Mouse (Mus musculus): ENCODE data around the gene Tex33.

DNA sequence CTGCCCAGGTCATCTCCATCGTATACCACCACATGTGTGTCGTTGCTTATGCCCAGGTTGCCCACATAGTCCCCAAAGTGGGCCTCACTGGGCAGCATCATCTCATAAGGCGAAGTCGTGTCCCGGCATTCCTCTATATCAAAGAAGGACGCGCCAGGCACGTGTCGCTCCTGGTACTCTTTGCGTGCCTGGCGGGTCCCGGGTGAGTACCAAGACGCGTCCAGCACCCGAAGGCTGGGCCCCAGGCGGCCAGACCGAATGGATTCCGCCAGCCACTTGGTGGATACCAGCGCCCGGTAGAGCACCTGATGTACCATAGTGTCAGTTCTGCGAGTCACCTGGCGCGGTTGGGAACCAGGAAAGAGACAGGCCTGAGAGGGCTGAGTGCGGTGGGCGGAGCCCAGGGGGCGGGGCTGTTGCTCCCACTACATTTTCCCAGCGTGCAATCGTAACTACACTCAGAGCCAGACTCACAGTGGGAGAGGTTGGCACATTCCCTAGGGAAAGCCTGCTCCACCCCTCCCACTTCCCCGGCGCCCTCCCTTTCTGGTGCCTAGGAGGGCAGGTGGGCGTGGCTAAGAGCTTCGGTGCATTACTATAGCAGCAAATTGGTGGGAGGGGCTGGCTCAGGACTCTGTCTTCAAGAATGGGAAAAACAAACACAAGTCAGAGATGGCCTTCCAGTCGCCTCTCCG lies 10.0 kb upstream of the Tex33 start, which contains the start of gene Tst:
- TF ChIP-seq CTCF (IDR thresholded peaks at IDR 0.05; ENCODE audit: borderline replicate concordance, insufficient read depth, low read depth, low read length), result no peak
- TF ChIP-seq POLR2A (IDR thresholded peaks at IDR 0.05; ENCODE audit: borderline replicate concordance, insufficient read depth, low read length), result no peak

Measured in cerebellum, adult 2 months (tissue).